Mouse (Mus musculus) embryo, embryonic 10.5 days (tissue): ENCODE measurements at regions not wholly inside any gene's neighbourhood (a gene's known extent, or its start where the extent isn't known, plus 50 kb on each side); places are given as distances from the start of the nearest gene placed in this dataset.

Experiments
- DNase-seq: peaks from one replicate; pipeline ENCODE4 v3.0.0-alpha.2; 2015; ENCODE audit warnings: low spot score

DNA sequence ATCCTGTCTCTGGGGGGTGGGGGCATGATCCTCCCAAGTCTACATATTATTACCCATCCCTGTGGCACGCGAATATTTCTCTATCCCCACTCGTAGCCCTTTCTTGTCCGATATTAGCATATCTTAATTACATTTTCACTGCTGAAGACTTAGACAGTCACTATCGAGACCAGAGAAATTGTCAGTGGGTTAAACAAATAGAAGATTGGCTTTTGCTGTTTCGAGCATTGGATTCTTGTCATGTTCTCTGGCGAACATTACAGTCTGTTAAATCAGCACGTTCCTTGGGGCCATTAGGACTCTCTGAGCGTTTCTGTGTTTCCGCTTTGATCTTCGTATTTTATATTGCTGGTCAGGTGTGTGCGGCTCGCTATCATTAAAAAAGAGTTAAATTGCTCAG, 129.6 kb upstream of the Psmd7 start:
- no peak for DNase-seq

DNA sequence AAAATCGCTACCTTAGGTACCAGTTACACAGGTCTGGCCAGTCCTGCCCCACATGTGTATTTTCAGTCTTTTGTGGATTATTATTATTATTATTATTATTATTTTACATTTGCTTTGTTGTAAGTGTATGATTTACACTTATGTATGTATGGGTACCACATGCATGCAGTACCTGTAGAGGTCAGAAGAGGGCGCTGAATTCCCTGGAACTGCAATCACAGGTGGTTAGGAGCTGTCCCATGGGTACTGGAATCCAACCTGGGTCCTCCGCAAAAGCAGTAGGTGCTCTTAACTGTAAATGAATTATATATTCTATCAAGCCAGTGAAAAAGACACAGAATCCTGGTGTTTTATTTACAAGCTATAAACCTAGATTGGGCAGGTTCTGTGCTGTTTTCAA, 131.4 kb upstream of the Psmd7 start:
- no peak for DNase-seq

DNA sequence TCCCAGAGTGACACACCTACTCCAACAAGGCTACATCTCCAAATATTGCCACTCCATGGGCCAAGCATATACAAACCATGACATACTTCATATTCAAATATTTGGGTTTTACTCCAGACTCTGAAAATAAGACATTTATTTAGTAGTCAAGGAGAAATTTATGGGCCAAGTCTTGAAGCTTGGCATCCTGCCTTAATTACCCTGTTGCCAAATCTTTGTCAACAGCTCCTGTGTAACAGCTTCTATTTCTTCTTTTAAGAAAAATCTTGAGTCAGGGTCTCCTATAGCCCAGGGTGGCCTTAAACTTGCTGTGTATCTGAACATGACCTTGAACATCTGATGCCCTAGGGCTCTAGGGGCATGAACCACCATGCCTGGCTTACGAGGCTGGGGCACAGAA, 138.5 kb upstream of the Psmd7 start:
- no peak for DNase-seq

DNA sequence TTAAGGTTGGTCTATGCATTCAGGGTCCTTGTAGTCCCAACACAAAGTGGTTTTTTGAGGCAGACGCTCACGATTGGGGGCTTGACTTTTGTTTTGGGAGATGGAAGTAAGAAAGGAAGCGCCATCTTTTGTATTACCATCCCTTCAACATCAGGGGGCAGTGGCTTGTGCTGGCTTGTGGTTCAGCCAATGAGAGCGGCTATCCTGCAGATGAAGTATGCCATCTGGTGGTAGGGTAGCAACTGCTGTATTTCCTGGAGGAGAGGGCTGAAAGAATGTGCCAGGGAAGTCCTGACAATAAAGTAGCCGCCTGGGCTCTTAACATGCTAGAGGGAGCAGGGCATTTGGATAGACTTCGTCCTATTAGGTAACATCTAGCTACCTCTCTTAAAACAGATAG, 139.0 kb upstream of the Psmd7 start:
- no peak for DNase-seq

DNA sequence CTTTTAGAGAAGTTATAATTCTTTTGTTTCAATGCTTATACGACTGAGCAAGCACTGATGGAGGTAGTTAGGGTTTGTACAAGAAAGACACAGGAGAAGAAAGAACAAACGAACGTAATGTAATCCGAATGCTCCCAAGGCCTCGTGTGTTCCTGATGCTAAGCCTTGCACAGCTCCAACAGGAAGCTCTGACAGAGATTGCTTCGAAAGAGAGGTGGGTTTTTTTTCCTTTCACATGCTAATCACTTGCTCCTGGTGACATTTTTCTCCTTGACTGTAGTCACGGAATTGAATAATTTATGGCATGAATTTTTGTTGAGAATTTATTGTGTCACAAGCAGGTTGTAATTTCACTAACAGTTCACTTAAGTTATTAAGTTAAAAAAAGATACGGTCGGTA, 150.8 kb upstream of the Psmd7 start:
- DNase-seq, result no peak

- no peak for DNase-seq
Observed at GRCm38 (mm10) chr8:107757083-107757482, 168.8 kb upstream of the Psmd7 start.

DNA sequence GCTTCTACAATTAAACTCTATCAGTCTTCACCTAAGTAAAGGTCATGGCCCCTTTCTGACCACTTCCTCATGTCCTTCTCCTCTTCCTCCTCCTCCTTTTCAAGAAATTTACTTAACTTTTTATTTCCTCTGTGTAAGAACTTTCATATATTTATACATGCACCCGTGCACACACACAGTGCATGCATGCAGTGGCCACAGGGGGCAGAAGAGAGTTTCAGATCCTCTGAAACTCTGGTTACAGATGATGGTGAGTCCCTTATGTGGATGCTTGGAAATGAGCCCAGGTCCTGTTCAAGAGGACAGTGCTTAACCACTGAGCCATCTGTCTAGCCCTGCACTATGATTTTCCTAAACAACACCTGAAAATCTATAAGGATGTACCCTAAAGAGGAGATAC, 170.4 kb upstream of the Psmd7 start:
- DNase-seq, result peak; percentile 22

GRCm38 (mm10) chr8:107776906-107777305, 165.5 kb upstream of the Zfhx3 start:
- peak; percentile 27 for DNase-seq

GRCm38 (mm10) chr8:107785771-107786170, 156.7 kb upstream of the Zfhx3 start:
- no peak for DNase-seq

DNA sequence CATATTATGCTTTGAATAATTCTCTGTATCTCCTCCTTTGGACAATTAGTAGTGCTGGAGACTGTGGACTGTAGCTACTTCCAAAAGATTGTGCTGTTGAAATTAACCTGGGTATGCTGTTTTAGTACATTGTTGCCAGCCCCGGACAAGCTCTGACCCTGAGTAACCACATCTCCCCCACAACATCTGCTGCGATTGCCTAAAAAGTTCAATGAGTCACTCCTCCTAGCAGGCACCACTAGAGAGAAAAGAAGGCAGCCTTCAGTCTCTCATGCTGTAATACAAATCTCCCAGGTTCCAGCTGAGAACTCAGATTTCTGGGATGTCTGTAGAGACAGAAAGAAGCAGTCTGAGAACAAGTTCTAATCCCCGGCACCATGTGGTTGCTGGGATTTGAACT, 150.2 kb upstream of the Zfhx3 start:
- DNase-seq, result no peak

GRCm38 (mm10) chr8:107814931-107815330, 127.5 kb upstream of the Zfhx3 start:
- DNase-seq, result no peak

GRCm38 (mm10) chr8:107815775-107816174, 126.7 kb upstream of the Zfhx3 start:
- DNase-seq, result peak; percentile 69

- no peak for DNase-seq
Observed at GRCm38 (mm10) chr8:107817796-107818195, 124.6 kb upstream of the Zfhx3 start.

GRCm38 (mm10) chr8:107820174-107820760, 122.2 kb upstream of the Zfhx3 start:
- DNase-seq, result peak; percentile 52

DNA sequence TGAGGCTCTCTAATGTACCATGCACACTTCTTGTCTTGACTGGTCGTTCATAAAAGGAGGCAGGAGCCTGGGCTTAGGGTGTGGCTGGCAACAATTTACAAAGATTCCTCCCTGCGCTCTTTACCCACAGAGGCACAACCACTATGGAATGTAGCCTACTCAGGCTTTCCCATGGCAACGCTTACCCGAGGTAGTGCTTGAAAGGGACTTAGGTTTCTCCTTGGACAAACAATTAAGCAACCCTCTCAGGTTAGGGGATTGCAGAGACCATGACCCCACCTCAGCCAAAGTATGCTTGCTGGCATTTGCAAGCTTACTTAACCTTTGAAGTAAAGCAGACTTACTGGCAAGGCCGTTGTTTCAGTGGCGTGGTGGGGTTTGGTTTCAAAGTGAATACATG, 120.9 kb upstream of the Zfhx3 start:
- peak; percentile 56 for DNase-seq

- DNase-seq, result peak; percentile 69
Observed at GRCm38 (mm10) chr8:107824096-107824495, 118.3 kb upstream of the Zfhx3 start.

DNA sequence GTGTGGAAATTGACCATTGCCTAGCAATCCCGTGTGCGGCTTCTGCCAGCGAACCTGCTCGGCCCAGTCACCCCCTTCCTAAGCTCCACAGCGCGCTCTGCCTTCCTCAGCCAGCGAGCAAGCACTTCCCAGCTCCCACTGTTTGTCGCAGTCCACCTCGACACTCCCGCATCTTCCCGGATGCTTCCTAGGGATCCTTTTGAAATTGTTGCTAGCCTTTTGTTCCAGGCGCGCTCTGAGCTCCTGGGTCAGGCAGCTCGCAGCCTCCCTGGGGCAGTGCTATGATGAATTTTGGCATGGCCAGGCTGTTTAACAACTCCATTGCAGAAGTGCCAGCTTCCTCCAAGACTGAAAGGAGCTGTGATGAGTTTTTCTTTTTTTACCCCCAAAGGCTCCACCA, 117.8 kb upstream of the Zfhx3 start:
- peak; percentile 56 for DNase-seq

- peak; percentile 75 for DNase-seq
Observed at GRCm38 (mm10) chr8:107827500-107828125, 114.8 kb upstream of the Zfhx3 start.

GRCm38 (mm10) chr8:107828541-107828940, 113.9 kb upstream of the Zfhx3 start:
- no peak for DNase-seq

GRCm38 (mm10) chr8:107833481-107833880, 109.0 kb upstream of the Zfhx3 start:
- DNase-seq, result no peak

- no peak for DNase-seq
Observed at GRCm38 (mm10) chr8:107846141-107846540, 96.3 kb upstream of the Zfhx3 start.

- DNase-seq, result no peak
Observed at GRCm38 (mm10) chr8:107851236-107852043, 91.0 kb upstream of the Zfhx3 start.

- DNase-seq, result no peak
Observed at GRCm38 (mm10) chr8:107859770-107860169, 82.7 kb upstream of the Zfhx3 start.
